Mouse (Mus musculus) intestine, postnatal 0 days (tissue): ENCODE results near the gene Hes6. TPM values are rescaled to one million over a fixed set of nuclear protein-coding genes. Genes with fewer than 3 reads are reported as not detected.

ENCODE experiments used
- ATAC-seq: fragments of 200-750 bp; cut with Nextera tagmentation; 2 replicates; pipeline ENCODE4 v1.8.0; 2017; ENCODE audit warnings: mild to moderate bottlenecking, moderate TSS enrichment, moderate library complexity
- H3K27ac ChIP-seq: fragments of 300-500 bp; sonication (generic); 2 replicates; pipeline ENCODE4 v1.5.1; 2014; ENCODE audit warnings: mild to moderate bottlenecking, low read depth, low read length, moderate library complexity
- H3K27me3 ChIP-seq: fragments of 300-500 bp; sonication (generic); replicated peaks from 2 replicates; pipeline ENCODE4 v1.6.1; 2014; ENCODE audit warnings: low read length, mixed read lengths; ENCODE audit not compliant: control insufficient read depth, insufficient read depth
- H3K36me3 ChIP-seq: fragments of 300-500 bp; sonication (generic); 2 replicates; pipeline ENCODE4 v1.6.1; 2014; ENCODE audit warnings: mild to moderate bottlenecking, moderate library complexity; ENCODE audit not compliant: control insufficient read depth, insufficient read depth
- H3K4me1 ChIP-seq: fragments of 300-500 bp; sonication (generic); replicated peaks from 2 replicates; pipeline ENCODE4 v1.6.1; 2014; ENCODE audit warnings: antibody characterized with exemption, low read length, mixed read lengths; ENCODE audit not compliant: control insufficient read depth, insufficient read depth
- H3K4me2 ChIP-seq: fragments of 300-500 bp; sonication (generic); replicated peaks from 2 replicates; pipeline ENCODE4 v1.6.1; 2014; ENCODE audit warnings: low read depth, mild to moderate bottlenecking, moderate library complexity
- H3K4me3 ChIP-seq: fragments of 300-500 bp; sonication (generic); 2 replicates; pipeline ENCODE4 v1.5.1; 2014; ENCODE audit warnings: low read depth, low read length
- H3K9ac ChIP-seq: fragments of 300-500 bp; sonication (generic); 2 replicates; pipeline ENCODE4 v1.6.1; 2014; ENCODE audit warnings: mild to moderate bottlenecking, low read depth, low read length
- H3K9me3 ChIP-seq: fragments of 300-500 bp; sonication (generic); 2 replicates; pipeline ENCODE4 v1.6.1; 2016; ENCODE audit warnings: mixed run types; ENCODE audit not compliant: control insufficient read depth
- CTCF ChIP-seq: sonication (generic); IDR thresholded peaks from 2 replicates; pipeline ENCODE4 v1.5.1; 2016; ENCODE audit warnings: low read depth, mild to moderate bottlenecking, control low read depth, antibody characterized with exemption, moderate library complexity
- WGBS: fragments of 180-500 bp; shearing (Covaris S2); extraction: QIAGEN DNeasy Blood & Tissue Kit; methylation state at CpG from one replicate; pipeline ENCODE4 v1.1.7; 2014; 5-methylcytosine and 5-hydroxymethylcytosine counted together
- polyA plus RNA-seq: library from polyadenylated mRNA; unstranded; fragments of >200 nt; fragmentation: Nextera tagmentation; extraction: Ambion mirVana; gene quantifications from 2 replicates; pipeline ENCODE4 v1.2.1, GENCODE M21; 2015

The Hes6 gene
- polyA plus RNA-seq, 1 experiment from 2014 or later = 84.1 TPM

DNA sequence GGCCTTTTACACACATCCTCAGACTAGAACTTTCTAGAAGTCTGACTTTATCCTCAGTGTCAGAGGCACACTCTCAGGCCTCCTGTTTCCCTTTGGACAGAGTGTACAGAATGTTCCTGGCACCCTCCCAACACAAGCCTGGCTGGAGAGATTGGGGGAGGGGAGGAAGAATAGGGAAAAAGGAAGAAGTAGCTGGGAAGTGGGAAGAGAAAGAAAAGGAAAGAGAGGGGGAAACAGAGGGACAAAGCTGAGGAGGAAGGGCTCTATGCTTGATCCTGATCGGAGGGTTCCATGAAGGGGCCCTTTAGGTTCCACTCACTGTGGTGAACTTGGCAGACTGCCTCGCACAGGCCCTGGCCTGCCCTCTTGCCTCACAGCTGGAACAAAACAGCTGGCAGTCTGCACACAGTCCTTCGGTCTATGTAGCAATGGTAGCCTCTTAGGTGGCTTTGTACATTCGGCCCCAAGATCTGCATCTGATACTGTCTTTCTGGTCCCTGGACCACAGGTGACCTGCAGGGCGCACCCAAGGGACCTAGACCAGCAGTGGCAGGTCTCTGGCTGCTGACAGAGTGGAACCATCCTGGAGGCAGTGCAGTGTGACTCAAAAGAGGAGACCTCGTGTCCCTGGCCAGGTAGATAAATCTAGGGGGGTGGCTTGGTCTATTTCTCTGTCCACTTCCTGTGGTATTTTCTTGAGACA, 22.7 kb upstream of the Hes6 start:
- Histone ChIP-seq H3K4me2 (no peak overlapping the region), H3K36me3 (peaks cover 88% of the 10 kb centered on the region), H3K4me1 (no peaks in the 10 kb centered on the region), H3K9me3 (no peaks in the 10 kb centered on the region), H3K27me3 (no peaks in the 10 kb centered on the region), H3K4me3 (no peak overlapping the region), H3K27ac (peak overlapping the region; percentile 67), H3K9ac (no peak overlapping the region)
- ATAC-seq = peak; percentile 63
- no peak for TF ChIP-seq CTCF
- 51% methylated on average over 6 of the region's 6 CpGs for WGBS

DNA sequence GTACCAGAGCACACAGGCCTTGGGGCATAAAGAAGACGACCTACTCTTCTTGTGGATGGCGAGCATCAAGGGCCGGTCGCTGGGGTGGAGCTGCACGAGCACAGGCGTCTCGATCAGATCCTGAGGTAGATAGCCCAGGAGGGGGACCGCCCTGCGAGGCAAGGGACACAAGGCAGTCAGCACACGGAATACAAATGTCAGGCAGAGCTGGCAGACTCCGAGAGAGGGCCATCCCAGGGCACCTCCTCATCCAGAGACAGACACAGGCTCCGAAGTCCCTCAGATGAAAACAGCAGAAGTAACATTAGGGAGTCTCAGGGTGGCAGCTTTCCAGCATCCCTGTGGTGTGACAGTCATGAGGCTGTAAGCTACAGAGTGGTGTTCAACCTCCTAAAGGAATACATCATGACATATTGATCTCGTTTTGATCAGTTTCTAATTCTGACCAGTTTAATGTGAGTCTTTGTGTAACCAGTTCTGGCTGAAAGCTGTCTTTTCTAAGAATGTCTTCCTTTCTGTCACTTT, 21.8 kb upstream of the Hes6 start:
- H3K9ac ChIP-seq = 0 out of 2 replicates have a peak overlapping the region, but pooled peaks have one; percentile 17
- H3K27ac ChIP-seq = peak overlapping the region; percentile 67
- TF ChIP-seq CTCF = no peak
- peaks cover 88% of the 10 kb centered on the region for H3K36me3 ChIP-seq
- no peak for ATAC-seq
- no peak overlapping the region for H3K4me2 ChIP-seq
- 85% methylated on average over 13 of the region's 13 CpGs for WGBS
- no peaks in the 10 kb centered on the region for H3K27me3 ChIP-seq
- no peaks in the 10 kb centered on the region for H3K9me3 ChIP-seq
- no peak overlapping the region for H3K4me3 ChIP-seq
- no peaks in the 10 kb centered on the region for H3K4me1 ChIP-seq

DNA sequence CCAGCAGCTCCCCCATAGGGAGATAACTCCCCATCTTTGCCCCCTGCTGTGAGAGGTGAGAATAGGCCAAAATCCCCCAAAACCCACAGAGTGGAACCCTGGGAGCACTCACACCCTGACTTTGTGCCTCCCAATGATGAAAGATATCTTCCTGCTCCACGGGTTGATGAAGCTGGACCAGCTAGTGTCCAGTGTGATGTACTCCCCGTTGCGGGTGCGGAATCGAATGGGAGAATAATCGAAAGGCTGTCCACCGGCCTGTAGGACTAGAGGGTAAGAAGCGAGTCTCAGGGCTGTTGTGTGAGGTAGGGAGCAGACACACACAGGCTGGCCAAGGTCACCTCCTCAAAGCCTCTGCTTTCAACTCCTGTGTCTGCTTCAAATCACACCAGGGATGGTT, 21.1 kb upstream of the Hes6 start:
- 97% methylated on average over 8 of the region's 8 CpGs for WGBS
- Histone ChIP-seq H3K9ac (no peak overlapping the region), H3K4me3 (no peak overlapping the region), H3K36me3 (peaks cover 89% of the 10 kb centered on the region), H3K27me3 (no peaks in the 10 kb centered on the region), H3K27ac (no peak overlapping the region; the same call in 1 of the 2 replicates), H3K4me2 (no peak overlapping the region), H3K4me1 (no peaks in the 10 kb centered on the region), H3K9me3 (no peaks in the 10 kb centered on the region)
- ATAC-seq = no peak
- TF ChIP-seq CTCF = no peak

GRCm38 (mm10) chr1:91430761-91431160, 16.9 kb upstream of the Hes6 start:
- Histone ChIP-seq H3K27me3 (no peaks in the 10 kb centered on the region), H3K9ac (no peak overlapping the region), H3K9me3 (no peaks in the 10 kb centered on the region), H3K4me3 (no peak overlapping the region), H3K4me1 (no peaks in the 10 kb centered on the region), H3K27ac (no peak overlapping the region), H3K36me3 (peaks cover 97% of the 10 kb centered on the region), H3K4me2 (no peak overlapping the region)
- no peak for ATAC-seq
- TF ChIP-seq CTCF = no peak
- WGBS = 78% methylated on average over 7 of the region's 7 CpGs

GRCm38 (mm10) chr1:91429212-91429611, 15.4 kb upstream of the Hes6 start:
- H3K36me3 ChIP-seq = peaks cover 92% of the 10 kb centered on the region

DNA sequence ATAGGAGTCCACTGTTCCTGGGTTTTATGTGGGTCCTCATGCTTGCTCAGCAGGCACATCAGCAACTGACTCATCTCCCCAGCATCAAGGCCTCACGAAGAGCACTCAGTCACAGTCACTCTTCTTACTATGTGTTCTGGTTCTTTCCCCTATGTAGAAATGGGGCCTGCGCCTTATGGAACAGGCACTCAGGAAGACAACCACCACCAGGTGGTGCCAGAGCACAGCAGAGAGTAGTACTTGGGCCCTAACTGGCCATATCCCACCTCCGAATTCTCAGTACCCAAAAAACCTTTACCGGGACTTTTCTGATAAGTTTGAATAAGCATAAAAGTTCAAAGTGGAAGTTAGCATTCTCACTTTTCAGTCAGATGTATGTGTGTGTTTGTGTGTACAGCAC, 14.8 kb upstream of the Hes6 start:
- Histone ChIP-seq H3K27ac (no peak overlapping the region), H3K4me1 (no peaks in the 10 kb centered on the region), H3K36me3 (peaks cover 92% of the 10 kb centered on the region), H3K27me3 (no peaks in the 10 kb centered on the region), H3K4me3 (no peak overlapping the region), H3K4me2 (no peak overlapping the region), H3K9ac (no peak overlapping the region), H3K9me3 (no peaks in the 10 kb centered on the region)
- peak; percentile 54; the same call in 1 of the 2 replicates for ATAC-seq
- WGBS = 31% methylated on average over 4 of the region's 4 CpGs
- peak; percentile 95 for TF ChIP-seq CTCF

More at GRCm38 (mm10) chr1:91429212-91429611, 15.4 kb upstream of the Hes6 start:
- Histone ChIP-seq H3K9ac (no peak overlapping the region), H3K4me1 (no peaks in the 10 kb centered on the region), H3K9me3 (no peaks in the 10 kb centered on the region), H3K27me3 (no peaks in the 10 kb centered on the region), H3K27ac (no peak overlapping the region), H3K4me2 (no peak overlapping the region), H3K4me3 (no peak overlapping the region)
- WGBS = 93% methylated on average over 10 of the region's 10 CpGs
- TF ChIP-seq CTCF = no peak
- ATAC-seq = no peak
